Mouse (Mus musculus) heart, postnatal 36 days (tissue): Measurements from ENCODE around the gene Fgf13. TPM values are rescaled to one million over a fixed set of nuclear protein-coding genes. Genes with fewer than 3 reads are reported as not detected.
A peak's percentile ranks its signal among the peaks of the same experiment; 100 is the strongest.

Experiments used
- DNase-seq, 2 experiments: peaks; one replicate each; pipeline ENCODE4 v3.0.0; 2021 to 2022
- intact Hi-C: fragments of 180-260 bp; cut with DNase I; formaldehyde crosslinking; loops from one replicate; pipeline ENCODE4 v1.15.1; 2025
- total RNA-seq, 2 experiments: library from RNA; stranded (reverse); gene quantifications; 2 replicates each; pipeline ENCODE4 v1.2.3; 2021

The Fgf13 gene
- 100 to 1,000 TPM; 118 to 121 TPM for total RNA-seq

DNA sequence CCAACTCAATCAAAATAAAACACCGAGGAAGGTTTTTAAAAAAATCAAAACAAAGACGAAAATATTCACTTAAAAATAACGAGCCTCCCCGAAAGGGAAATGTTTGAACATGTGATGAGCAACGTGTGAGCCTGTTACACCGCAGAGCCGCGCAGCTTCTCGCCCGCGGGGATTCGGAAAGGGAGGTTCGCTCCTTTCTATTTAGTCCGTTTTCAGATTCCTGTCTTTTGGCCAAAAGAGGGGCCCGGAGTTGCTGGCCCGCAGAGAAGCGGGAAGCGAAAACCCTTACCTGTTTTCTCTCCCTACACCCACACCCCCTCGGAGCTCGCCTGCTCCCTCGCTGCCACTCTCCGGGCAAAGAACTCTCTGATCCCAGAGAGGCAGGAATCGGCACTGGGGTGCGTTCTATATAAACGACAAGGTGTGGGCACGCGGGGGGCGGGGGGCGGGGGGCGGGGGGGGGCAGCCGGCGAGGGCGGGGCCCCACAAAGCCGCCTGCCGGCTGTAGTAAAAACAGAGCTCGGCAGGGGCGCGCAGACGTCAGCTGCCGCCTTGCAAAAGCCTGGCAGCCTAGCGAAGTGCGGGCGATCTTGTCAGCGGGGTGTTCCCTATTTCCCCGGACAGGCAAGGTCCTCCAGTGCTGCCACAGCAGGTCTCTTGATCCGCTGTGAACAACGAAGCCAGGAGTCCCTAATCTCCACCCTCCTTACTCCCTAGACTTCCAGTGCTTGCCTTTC lies at the start of gene Fgf13:
Gene Fgf13 (minus strand): TSS at position 377 of the 737 bp plus-strand sequence.
- DNase-seq = no peak
- intact Hi-C loops = loop anchor here (2.0 kb wide), 1 partner anchor 17 kb away; no protein-coding TSS in a partner anchor

DNA sequence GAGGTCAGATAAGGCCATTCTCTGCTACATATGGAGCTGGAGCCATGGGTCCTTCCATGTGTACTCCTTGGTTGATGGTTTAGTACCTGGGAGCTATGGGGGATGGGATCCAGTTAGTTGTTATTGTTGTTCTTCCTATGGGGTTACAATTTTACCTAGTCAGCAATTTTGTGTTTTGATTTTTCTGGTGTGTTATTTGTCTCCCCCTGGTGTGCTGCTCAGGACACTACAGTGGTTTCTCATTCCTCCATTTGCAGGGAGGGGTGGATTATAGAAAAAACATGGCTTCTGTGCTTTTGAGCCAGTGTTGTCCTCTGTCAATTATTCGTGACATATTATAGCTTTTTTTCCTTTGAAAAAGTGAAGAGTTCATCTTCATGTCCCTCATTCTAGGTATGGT lies 38.7 kb upstream of the Fgf13 start:
- no peak for DNase-seq
- intact Hi-C loops = loop anchor here (2.0 kb wide), 1 partner anchor 414 kb away; no protein-coding TSS in a partner anchor

- DNase-seq = peak in 1 of 2 experiments; percentile 10
- intact Hi-C loops = no loop called here
Observed at GRCm38 (mm10) chrX:59589050-59589449, 21.2 kb upstream of the Fgf13 start.

DNA sequence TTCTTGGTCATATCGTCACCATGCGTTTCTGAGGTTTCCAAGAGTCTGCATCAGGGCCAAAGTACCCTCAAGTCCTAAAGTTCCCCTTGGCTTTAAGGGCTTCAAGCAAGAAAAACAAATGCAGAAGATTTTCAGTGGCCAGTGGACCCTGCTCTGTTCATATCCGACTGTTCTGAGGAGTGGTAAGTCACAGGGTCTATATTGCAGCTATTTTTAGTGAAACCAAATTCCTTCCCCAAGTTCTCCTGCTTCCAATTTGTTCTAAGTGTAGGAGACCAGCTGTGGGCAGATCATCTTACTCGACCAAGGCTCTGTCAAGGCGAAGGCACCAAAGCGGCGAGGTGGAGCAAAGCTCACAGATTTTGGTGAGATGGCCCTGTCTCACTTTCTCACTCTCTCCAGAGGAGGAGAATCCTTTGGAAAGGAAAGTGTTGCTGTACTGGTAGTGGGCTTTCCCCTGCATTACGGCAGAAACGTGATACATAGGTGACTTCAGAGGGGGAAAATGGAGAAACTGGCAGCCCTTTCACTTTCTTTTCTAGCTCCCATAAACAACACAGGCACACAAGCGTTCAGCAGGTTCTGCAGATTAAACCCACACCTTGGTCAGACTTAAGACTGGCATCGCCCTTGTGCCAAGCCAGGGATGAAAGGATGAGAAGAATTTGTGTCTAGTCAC lies 17.8 kb upstream of the Fgf13 start:
- intact Hi-C loops = loop anchor here (2.0 kb wide), 1 partner anchor 19 kb away; no protein-coding TSS in a partner anchor
- DNase-seq = no peak

DNA sequence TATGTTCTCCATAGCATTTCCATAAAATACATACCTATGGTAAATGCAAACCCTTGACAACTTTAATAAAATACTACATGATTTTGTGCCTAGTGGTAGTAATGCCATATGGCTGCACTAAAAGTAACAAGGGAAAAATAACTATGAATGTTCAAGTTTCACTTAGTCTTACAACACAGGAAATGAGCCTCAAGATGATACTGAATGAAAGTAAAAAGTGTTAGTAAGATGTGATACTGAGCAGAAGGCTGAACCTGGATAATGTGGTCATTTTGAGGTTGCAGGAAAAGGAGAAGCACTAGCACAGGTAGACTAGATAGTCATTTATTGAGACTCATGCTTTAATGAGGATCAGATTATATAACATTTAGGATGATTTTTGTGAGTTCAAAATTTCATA lies 16.2 kb upstream of the Fgf13 start:
- intact Hi-C loops = loop anchor here (2.0 kb wide), 1 partner anchor 17 kb away; no protein-coding TSS in a partner anchor
- DNase-seq = no peak

GRCm38 (mm10) chrX:59566826-59567694 lies 811 bp downstream of the Fgf13 start:
- DNase-seq = peak in 1 of 2 experiments; percentile 33
- intact Hi-C loops = loop anchor here (2.0 kb wide), 1 partner anchor 18 kb away; no protein-coding TSS in a partner anchor

- intact Hi-C loops = loop anchor here (2.0 kb wide), 1 partner anchor 19 kb away; no protein-coding TSS in a partner anchor
- DNase-seq = no peak
Observed at GRCm38 (mm10) chrX:59566017-59566679, 1.7 kb downstream of the Fgf13 start.

DNA sequence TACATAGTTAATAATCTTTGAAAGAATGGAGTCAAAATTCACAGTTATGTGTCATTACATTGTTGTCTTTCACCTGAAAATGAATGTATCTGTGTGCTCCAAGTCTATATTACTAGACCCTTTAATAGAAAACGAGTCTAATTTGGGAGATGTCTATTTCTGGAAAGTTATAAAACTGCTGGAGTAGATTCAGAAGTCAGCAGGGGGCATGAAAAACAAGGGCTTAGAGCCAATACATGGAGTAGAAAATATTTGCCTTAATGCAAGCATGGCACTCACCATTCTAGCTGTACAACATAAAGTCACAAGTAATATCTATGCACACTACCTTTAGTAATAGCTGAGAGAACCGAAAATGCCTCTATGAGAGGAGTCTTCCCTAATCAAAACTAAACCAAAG lies 19.9 kb downstream of the Fgf13 start:
- intact Hi-C loops = no loop called here
- DNase-seq = no peak

- intact Hi-C loops = no loop called here
- DNase-seq = no peak
Observed at GRCm38 (mm10) chrX:59508273-59508672, 59.6 kb downstream of the Fgf13 start.

GRCm38 (mm10) chrX:59493388-59493787 lies 74.5 kb downstream of the Fgf13 start:
- intact Hi-C loops = no loop called here
- DNase-seq = no peak

- no peak for DNase-seq
- intact Hi-C loops = no loop called here
Observed at GRCm38 (mm10) chrX:59485426-59485825, 82.4 kb downstream of the Fgf13 start.

DNA sequence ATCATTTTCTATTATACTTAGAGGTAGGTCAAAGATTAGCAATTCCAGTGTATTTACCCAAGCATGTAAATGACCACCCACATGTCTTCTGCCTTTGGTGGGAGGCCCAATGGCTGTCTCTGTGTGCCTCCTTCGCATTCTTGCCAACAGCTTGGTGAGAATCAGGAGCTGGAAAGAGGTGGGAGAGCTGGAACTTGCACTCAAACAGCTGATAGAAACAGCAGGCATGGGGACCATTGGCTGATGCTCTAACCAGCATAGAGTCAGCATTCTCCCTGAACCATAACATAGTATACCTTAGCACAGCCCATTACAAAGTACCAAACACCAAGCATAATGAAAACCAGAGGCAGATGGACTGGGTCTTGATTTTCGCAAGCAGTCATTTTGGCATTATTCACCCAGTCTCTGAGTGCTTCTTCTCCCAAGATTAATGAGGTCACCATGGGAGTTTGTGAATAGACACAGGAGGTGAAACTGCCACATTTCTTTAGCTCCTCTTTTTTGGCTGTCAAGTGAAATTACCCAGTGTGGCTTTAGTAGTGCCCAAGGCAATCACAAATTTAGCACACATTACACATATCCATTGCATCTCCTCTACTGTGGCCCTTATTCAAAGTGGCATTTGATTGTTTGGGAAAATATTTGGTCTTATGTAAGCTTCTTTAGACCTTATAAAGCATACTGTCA lies 165.1 kb downstream of the Fgf13 start:
- intact Hi-C loops = no loop called here
- no peak for DNase-seq

DNA sequence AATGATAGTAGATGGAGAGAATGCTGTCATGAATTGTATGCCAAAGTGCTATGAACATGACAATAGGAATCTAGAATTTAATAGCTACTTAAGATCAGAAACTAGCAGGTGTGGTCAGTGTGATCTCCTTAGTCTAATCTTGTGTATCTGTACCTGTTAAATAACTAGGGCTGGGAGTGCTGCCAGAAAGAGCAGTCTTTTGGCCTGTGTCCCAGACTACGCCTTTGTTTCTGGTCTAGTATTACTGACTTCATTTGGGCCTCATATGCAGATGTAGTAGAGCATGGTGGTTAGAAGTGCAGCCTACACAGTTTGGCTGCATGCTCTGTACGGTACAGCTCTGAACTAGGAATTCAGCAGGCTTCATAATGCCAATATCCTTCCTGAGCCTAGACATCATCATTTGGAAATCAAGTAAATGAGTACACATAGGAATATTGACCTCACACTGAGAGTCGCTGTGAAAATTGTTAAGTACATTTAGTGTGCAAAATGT lies 276.9 kb downstream of the Fgf13 start:
- intact Hi-C loops = no loop called here
- no peak for DNase-seq

- intact Hi-C loops = no loop called here
- DNase-seq = no peak
Observed at GRCm38 (mm10) chrX:59251576-59251975, 316.3 kb downstream of the Fgf13 start.

GRCm38 (mm10) chrX:59243752-59244151 lies 324.1 kb downstream of the Fgf13 start:
- DNase-seq = no peak
- intact Hi-C loops = no loop called here

DNA sequence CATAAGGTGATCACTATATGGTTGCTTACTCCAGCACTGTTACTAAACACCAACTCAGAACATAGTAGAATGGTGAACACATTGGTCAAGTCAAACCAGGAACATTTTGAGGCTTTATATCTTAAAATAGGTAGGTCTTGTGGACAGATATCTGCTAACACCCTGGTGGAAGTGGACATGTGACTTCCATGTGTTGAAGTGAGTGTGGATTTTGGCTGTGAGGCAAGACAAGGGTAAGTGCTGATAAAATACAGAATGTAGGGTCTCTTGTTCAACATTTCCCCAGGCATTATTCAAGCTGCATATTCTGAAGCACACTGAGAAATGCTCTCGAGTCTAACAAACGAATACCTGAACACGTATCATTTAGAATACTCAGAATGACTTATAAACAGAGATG lies 324.7 kb downstream of the Fgf13 start:
- no peak for DNase-seq
- intact Hi-C loops = no loop called here

GRCm38 (mm10) chrX:59241460-59241747 lies 326.5 kb downstream of the Fgf13 start:
- intact Hi-C loops = no loop called here
- DNase-seq = no peak

DNA sequence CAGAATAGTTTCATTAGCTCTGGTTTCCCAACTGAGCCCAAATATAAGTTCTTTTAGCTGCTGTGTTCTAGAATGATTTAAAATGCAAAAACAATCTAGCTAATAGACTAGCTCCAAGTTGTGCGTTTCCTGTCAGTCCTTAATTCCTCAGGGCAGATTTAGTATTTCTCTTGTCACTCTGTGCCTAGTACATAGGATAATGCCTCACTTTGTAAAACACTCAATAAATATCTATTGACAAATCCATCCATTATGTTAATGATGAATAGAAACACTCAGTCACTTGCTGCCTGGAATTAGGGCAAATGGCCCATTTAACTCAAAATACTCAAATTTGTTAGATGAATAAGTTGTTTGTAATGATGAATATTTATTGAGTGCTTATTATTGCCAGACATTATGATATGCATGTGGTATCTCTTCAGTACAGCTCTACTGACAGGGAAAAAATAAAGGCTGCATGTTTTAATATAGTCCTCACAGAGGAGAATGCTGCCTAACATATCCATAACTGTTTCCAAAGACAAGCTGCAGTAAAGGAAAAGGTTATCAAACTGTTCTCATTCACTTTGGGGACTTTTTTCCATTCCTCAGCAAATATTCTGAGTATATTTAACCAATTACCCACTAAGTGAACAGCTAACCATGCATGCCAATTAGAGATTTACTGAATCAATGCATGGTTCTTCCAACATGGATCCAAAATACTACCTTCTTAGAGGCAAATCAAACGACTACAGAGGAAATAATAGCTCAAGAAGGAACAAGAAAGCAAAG lies 327.0 kb downstream of the Fgf13 start:
- intact Hi-C loops = no loop called here
- DNase-seq = no peak

GRCm38 (mm10) chrX:59220675-59221074 lies 347.2 kb downstream of the Fgf13 start:
- no peak for DNase-seq
- intact Hi-C loops = no loop called here
